Comparison of ENCODE assay signal across 7 mouse cellular contexts in genomic region chr10:81106113-81106721, GRCm38 (mm10). TPM values are rescaled to one million over a fixed set of nuclear protein-coding genes. Genes with fewer than 3 reads are reported as not detected.
DNase-seq lines count a peak whose midpoint lies in the region; ATAC-seq lines count a peak whose summit lies in the region.

No protein-coding gene starts in this region.

- peak; percentile 89 for ATAC-seq in limb, embryonic 13.5 days (ENCODE audit: low FRiP score, low read depth)
- ATAC-seq in midbrain, embryonic 15.5 days (replicated peaks) = peak; percentile 81

- no peaks in the 10 kb centered on the region for H3K27me3 ChIP-seq in embryonic facial prominence, embryonic 10.5 days (replicated peaks; ENCODE audit: low read depth, poor library complexity, severe bottlenecking)
- no peaks in the 10 kb centered on the region for H3K27me3 ChIP-seq in limb, embryonic 13.5 days
- H3K27me3 ChIP-seq in midbrain, embryonic 15.5 days (replicated peaks) = no peaks in the 10 kb centered on the region

- H3K9ac ChIP-seq in limb, embryonic 13.5 days = peak overlapping the region; percentile 98
- peak overlapping the region; percentile 96 for H3K9ac ChIP-seq in midbrain, embryonic 15.5 days

- H3K4me3 ChIP-seq in embryonic facial prominence, embryonic 10.5 days = peak overlapping the region; percentile 95
- peak overlapping the region; percentile 92 for H3K4me3 ChIP-seq in limb, embryonic 13.5 days
- peak overlapping the region; percentile 64 for H3K4me3 ChIP-seq in midbrain, embryonic 15.5 days

- peak overlapping the region; percentile 78 for H3K4me2 ChIP-seq in limb, embryonic 13.5 days (replicated peaks)
- peak overlapping the region; percentile 79 for H3K4me2 ChIP-seq in midbrain, embryonic 15.5 days

- H3K27ac ChIP-seq in embryonic facial prominence, embryonic 10.5 days (replicated peaks) = peak overlapping the region; percentile 99
- H3K27ac ChIP-seq in limb, embryonic 13.5 days = peak overlapping the region; percentile 99
- peak overlapping the region; percentile 99 for H3K27ac ChIP-seq in midbrain, embryonic 15.5 days

- H3K36me3 ChIP-seq in embryonic facial prominence, embryonic 10.5 days (replicated peaks) = peaks cover 39% of the 10 kb centered on the region
- peaks cover 39% of the 10 kb centered on the region for H3K36me3 ChIP-seq in limb, embryonic 13.5 days
- H3K36me3 ChIP-seq in midbrain, embryonic 15.5 days (replicated peaks) = peaks cover 29% of the 10 kb centered on the region

- WGBS in embryonic facial prominence, embryonic 10.5 days = under 1% methylated on average over 35 of the region's 35 CpGs
- WGBS in limb, embryonic 13.5 days = under 1% methylated on average over 34 of the region's 35 CpGs
- WGBS in midbrain, embryonic 15.5 days = 1% methylated on average over 35 of the region's 35 CpGs

- H3K9me3 ChIP-seq in embryonic facial prominence, embryonic 10.5 days = no peaks in the 10 kb centered on the region
- no peaks in the 10 kb centered on the region for H3K9me3 ChIP-seq in limb, embryonic 13.5 days
- H3K9me3 ChIP-seq in midbrain, embryonic 15.5 days = no peaks in the 10 kb centered on the region

- H3K4me1 ChIP-seq in embryonic facial prominence, embryonic 10.5 days = peaks cover 30% of the 10 kb centered on the region
- peaks cover 21% of the 10 kb centered on the region for H3K4me1 ChIP-seq in limb, embryonic 13.5 days
- peaks cover 28% of the 10 kb centered on the region for H3K4me1 ChIP-seq in midbrain, embryonic 15.5 days

- DNase-seq in adrenal gland, postnatal 10 days = peak; percentile 93
- DNase-seq in embryonic facial prominence, embryonic 10.5 days (ENCODE audit: low spot score) = peak; percentile 94
- DNase-seq in heart, adult 11 months = peak; percentile 99
- DNase-seq in kidney, adult 11 months = peak; percentile 87
- DNase-seq in spleen, adult 18-20 months = peak; percentile 78 to 86

RNA-seq across cellular contexts. Expression of gene Map2k2, which starts 0.5 kb away (rescaled TPM):
- total RNA-seq in adrenal gland, postnatal 10 days (2021) = 100 to 1,000 TPM; 151 to 161 TPM
- polyA plus RNA-seq in embryonic facial prominence, embryonic 10.5 days (2016; fragmentation: Nextera tagmentation; extraction: Ambion mirVana) = 222 and 225 TPM in 2 replicates
- polyA plus RNA-seq in limb, embryonic 13.5 days (2015; fragmentation: Nextera tagmentation; extraction: Ambion mirVana) = 192 and 197 TPM in 2 replicates
- polyA plus RNA-seq in midbrain, embryonic 15.5 days (2015; fragmentation: Nextera tagmentation; extraction: Ambion mirVana) = 258 and 270 TPM in 2 replicates

RNA-seq across cellular contexts. Expression of gene Creb3l3, which starts 7.5 kb away (rescaled TPM):
- total RNA-seq in adrenal gland, postnatal 10 days (2021) = 10 to 100 TPM; 18.1 to 42.6 TPM
- polyA plus RNA-seq in embryonic facial prominence, embryonic 10.5 days (2016; fragmentation: Nextera tagmentation; extraction: Ambion mirVana) = 0.60 TPM in 1 of 2 replicates, not detected in the other
- 0.18 and 0.60 TPM in 2 replicates for polyA plus RNA-seq in limb, embryonic 13.5 days (2015; fragmentation: Nextera tagmentation; extraction: Ambion mirVana)
- 0.36 and 0.48 TPM in 2 replicates for polyA plus RNA-seq in midbrain, embryonic 15.5 days (2015; fragmentation: Nextera tagmentation; extraction: Ambion mirVana)

RNA-seq across cellular contexts. Expression of gene Zbtb7a, which starts 28.8 kb away (rescaled TPM):
- 10 to 100 TPM; 61.1 to 66.6 TPM for total RNA-seq in adrenal gland, postnatal 10 days (2021)
- polyA plus RNA-seq in embryonic facial prominence, embryonic 10.5 days (2016; fragmentation: Nextera tagmentation; extraction: Ambion mirVana) = 10.4 and 11.7 TPM in 2 replicates
- polyA plus RNA-seq in limb, embryonic 13.5 days (2015; fragmentation: Nextera tagmentation; extraction: Ambion mirVana) = 22.5 and 22.6 TPM in 2 replicates
- 16.2 and 16.7 TPM in 2 replicates for polyA plus RNA-seq in midbrain, embryonic 15.5 days (2015; fragmentation: Nextera tagmentation; extraction: Ambion mirVana)

RNA-seq across cellular contexts. Expression of gene Thop1, which starts 36.4 kb away (rescaled TPM):
- total RNA-seq in adrenal gland, postnatal 10 days (2021) = 10 to 100 TPM; 31.8 to 42.4 TPM
- polyA plus RNA-seq in embryonic facial prominence, embryonic 10.5 days (2016; fragmentation: Nextera tagmentation; extraction: Ambion mirVana) = 102 and 109 TPM in 2 replicates
- 58.4 and 62.0 TPM in 2 replicates for polyA plus RNA-seq in limb, embryonic 13.5 days (2015; fragmentation: Nextera tagmentation; extraction: Ambion mirVana)
- polyA plus RNA-seq in midbrain, embryonic 15.5 days (2015; fragmentation: Nextera tagmentation; extraction: Ambion mirVana) = 48.8 and 52.2 TPM in 2 replicates

RNA-seq across cellular contexts. Expression of gene Sgta, which starts 46.2 kb away (rescaled TPM):
- total RNA-seq in adrenal gland, postnatal 10 days (2021) = 100 to 1,000 TPM; 190 to 191 TPM
- 289 and 290 TPM in 2 replicates for polyA plus RNA-seq in embryonic facial prominence, embryonic 10.5 days (2016; fragmentation: Nextera tagmentation; extraction: Ambion mirVana)
- polyA plus RNA-seq in limb, embryonic 13.5 days (2015; fragmentation: Nextera tagmentation; extraction: Ambion mirVana) = 227 and 231 TPM in 2 replicates
- polyA plus RNA-seq in midbrain, embryonic 15.5 days (2015; fragmentation: Nextera tagmentation; extraction: Ambion mirVana) = 353 and 376 TPM in 2 replicates

Comparison
In these comparisons a context has a peak if more than half of its experiments do, and no peak if none do; other contexts are left out.
1. Peak in every context shown above with its lines: DNase-seq, ATAC-seq, H3K4me3 ChIP-seq and H3K27ac ChIP-seq.